Mouse (Mus musculus): ENCODE data around the gene Isoc2b. TPM values are rescaled to one million over a fixed set of nuclear protein-coding genes. Genes with fewer than 3 reads are reported as not detected.

Gene Isoc2b
- polyA plus RNA-seq, 1 experiment from 2014 or later: 5.1 TPM

Other genes with a start within 250 kb of the Isoc2b start
- gene Tmem86b, start 238.8 kb downstream of the Isoc2b start, polyA plus RNA-seq (2016; fragmentation: Nextera tagmentation; extraction: Ambion mirVana): 2.8 TPM in 2 replicates
- gene Ppp6r1, start 211.2 kb downstream of the Isoc2b start, polyA plus RNA-seq (2016; fragmentation: Nextera tagmentation; extraction: Ambion mirVana): 13.8 and 13.9 TPM in 2 replicates
- gene Hspbp1, start 185.2 kb downstream of the Isoc2b start, polyA plus RNA-seq (2016; fragmentation: Nextera tagmentation; extraction: Ambion mirVana): 111 and 113 TPM in 2 replicates
- gene Brsk1, start 179.7 kb downstream of the Isoc2b start, polyA plus RNA-seq (2016; fragmentation: Nextera tagmentation; extraction: Ambion mirVana): 5.4 and 5.7 TPM in 2 replicates
- 0.18 and 0.20 TPM in 2 replicates for gene Tmem150b, start 145.0 kb downstream of the Isoc2b start, polyA plus RNA-seq (2016; fragmentation: Nextera tagmentation; extraction: Ambion mirVana)
- gene Kmt5c, start 130.1 kb downstream of the Isoc2b start, polyA plus RNA-seq (2016; fragmentation: Nextera tagmentation; extraction: Ambion mirVana): 89.3 and 91.6 TPM in 2 replicates
- 33.7 and 45.8 TPM in 2 replicates for gene Cox6b2, start 117.2 kb downstream of the Isoc2b start, polyA plus RNA-seq (2016; fragmentation: Nextera tagmentation; extraction: Ambion mirVana)
- gene Fam71e2, start 99.0 kb downstream of the Isoc2b start, polyA plus RNA-seq (2016; fragmentation: Nextera tagmentation; extraction: Ambion mirVana): not detected in 2 replicates
- 0.36 and 0.38 TPM in 2 replicates for gene Il11, start 87.4 kb downstream of the Isoc2b start, polyA plus RNA-seq (2016; fragmentation: Nextera tagmentation; extraction: Ambion mirVana)
- not detected in 2 replicates for gene Tmem190, start 87.3 kb downstream of the Isoc2b start, polyA plus RNA-seq (2016; fragmentation: Nextera tagmentation; extraction: Ambion mirVana)
- 2.5 TPM in 2 replicates for gene Tmem238, start 80.6 kb downstream of the Isoc2b start, polyA plus RNA-seq (2016; fragmentation: Nextera tagmentation; extraction: Ambion mirVana)
- 300 and 313 TPM in 2 replicates for gene Rpl28, start 77.4 kb downstream of the Isoc2b start, polyA plus RNA-seq (2016; fragmentation: Nextera tagmentation; extraction: Ambion mirVana)
- 384 TPM in 2 replicates for gene Ube2s, start 57.7 kb downstream of the Isoc2b start, polyA plus RNA-seq (2016; fragmentation: Nextera tagmentation; extraction: Ambion mirVana)
- gene Shisa7, start 25.6 kb downstream of the Isoc2b start, polyA plus RNA-seq (2016; fragmentation: Nextera tagmentation; extraction: Ambion mirVana): 3.3 and 4.7 TPM in 2 replicates
- gene Isoc2a, start 6.9 kb upstream of the Isoc2b start, polyA plus RNA-seq (2016; fragmentation: Nextera tagmentation; extraction: Ambion mirVana): 0.68 and 0.80 TPM in 2 replicates
- gene Gm36210, start 36.3 kb upstream of the Isoc2b start, polyA plus RNA-seq (2016; fragmentation: Nextera tagmentation; extraction: Ambion mirVana): not detected in 2 replicates
- gene Zfp628, start 45.0 kb upstream of the Isoc2b start, polyA plus RNA-seq (2016; fragmentation: Nextera tagmentation; extraction: Ambion mirVana): 4.7 and 4.9 TPM in 2 replicates
- 15.1 and 16.6 TPM in 2 replicates for gene Nat14, start 51.8 kb upstream of the Isoc2b start, polyA plus RNA-seq (2016; fragmentation: Nextera tagmentation; extraction: Ambion mirVana)
- 1.6 and 2.0 TPM in 2 replicates for gene Ssc5d, start 55.5 kb upstream of the Isoc2b start, polyA plus RNA-seq (2016; fragmentation: Nextera tagmentation; extraction: Ambion mirVana)
- gene Sbk2, start 94.1 kb upstream of the Isoc2b start, polyA plus RNA-seq (2016; fragmentation: Nextera tagmentation; extraction: Ambion mirVana): 0.18 TPM in 1 of 2 replicates, not detected in the other
- gene Sbk3, start 100.9 kb upstream of the Isoc2b start, polyA plus RNA-seq (2016; fragmentation: Nextera tagmentation; extraction: Ambion mirVana): 0.14 TPM in 1 of 2 replicates, not detected in the other
- gene Zfp579, start 125.9 kb upstream of the Isoc2b start, polyA plus RNA-seq (2016; fragmentation: Nextera tagmentation; extraction: Ambion mirVana): 60.9 and 68.8 TPM in 2 replicates
- gene Zfp524, start 144.2 kb upstream of the Isoc2b start, polyA plus RNA-seq (2016; fragmentation: Nextera tagmentation; extraction: Ambion mirVana): 7.5 and 9.3 TPM in 2 replicates
- gene Fiz1, start 144.4 kb upstream of the Isoc2b start, polyA plus RNA-seq (2016; fragmentation: Nextera tagmentation; extraction: Ambion mirVana): 69.0 and 73.4 TPM in 2 replicates
- gene Gm44973, start 145.2 kb upstream of the Isoc2b start, polyA plus RNA-seq (2016; fragmentation: Nextera tagmentation; extraction: Ambion mirVana): 0.25 TPM in 1 of 2 replicates, not detected in the other
- gene Zfp865, start 150.1 kb upstream of the Isoc2b start, polyA plus RNA-seq (2016; fragmentation: Nextera tagmentation; extraction: Ambion mirVana): 7.6 and 7.9 TPM in 2 replicates
- 11.1 and 15.6 TPM in 2 replicates for gene Ccdc106, start 150.3 kb upstream of the Isoc2b start, polyA plus RNA-seq (2016; fragmentation: Nextera tagmentation; extraction: Ambion mirVana)
- gene 4632433K11Rik, start 163.9 kb upstream of the Isoc2b start, polyA plus RNA-seq (2016; fragmentation: Nextera tagmentation; extraction: Ambion mirVana): not detected in 2 replicates
- gene Zfp784, start 168.2 kb upstream of the Isoc2b start, polyA plus RNA-seq (2016; fragmentation: Nextera tagmentation; extraction: Ambion mirVana): 5.4 and 5.8 TPM in 2 replicates
- 54.6 and 56.3 TPM in 2 replicates for gene Zfp580, start 181.3 kb upstream of the Isoc2b start, polyA plus RNA-seq (2016; fragmentation: Nextera tagmentation; extraction: Ambion mirVana)
- 148 and 160 TPM in 2 replicates for gene U2af2, start 191.9 kb upstream of the Isoc2b start, polyA plus RNA-seq (2016; fragmentation: Nextera tagmentation; extraction: Ambion mirVana)
- 67.3 and 69.8 TPM in 2 replicates for gene Epn1, start 210.0 kb upstream of the Isoc2b start, polyA plus RNA-seq (2016; fragmentation: Nextera tagmentation; extraction: Ambion mirVana)
- not detected in 2 replicates for gene Rfpl4, start 246.7 kb upstream of the Isoc2b start, polyA plus RNA-seq (2016; fragmentation: Nextera tagmentation; extraction: Ambion mirVana)